Mouse (Mus musculus) stomach, postnatal 0 days (tissue): ENCODE data around the gene Fto. TPM values are rescaled to one million over a fixed set of nuclear protein-coding genes. Genes with fewer than 3 reads are reported as not detected.

Experiments used
- ATAC-seq: fragments of 200-750 bp; cut with Nextera tagmentation; 2 replicates; pipeline ENCODE4 v1.8.0; 2017; ENCODE audit not compliant: low FRiP score, low TSS enrichment
- DNase-seq: peaks from one replicate; pipeline ENCODE4 v3.0.0-alpha.2; 2016; ENCODE audit warnings: low spot score
- H3K27ac ChIP-seq: fragments of 300-500 bp; sonication (generic); replicated peaks from 2 replicates; pipeline ENCODE4 v1.5.1; 2014; ENCODE audit warnings: mild to moderate bottlenecking, control low read depth
- H3K27me3 ChIP-seq: fragments of 300-500 bp; sonication (generic); 2 replicates; pipeline ENCODE4 v1.6.1; 2014; ENCODE audit warnings: low read length; ENCODE audit not compliant: control insufficient read depth, insufficient read depth
- H3K36me3 ChIP-seq: fragments of 300-500 bp; sonication (generic); 2 replicates; pipeline ENCODE4 v1.6.1; 2014; ENCODE audit warnings: low read length, mixed read lengths; ENCODE audit not compliant: control insufficient read depth, insufficient read depth
- H3K4me1 ChIP-seq: fragments of 300-500 bp; sonication (generic); replicated peaks from 2 replicates; pipeline ENCODE4 v1.6.1; 2014; ENCODE audit warnings: antibody characterized with exemption; ENCODE audit not compliant: control insufficient read depth, insufficient read depth
- H3K4me2 ChIP-seq: fragments of 300-500 bp; sonication (generic); replicated peaks from 2 replicates; pipeline ENCODE4 v1.6.1; 2014; ENCODE audit warnings: low read depth, mild to moderate bottlenecking, control low read depth, moderate library complexity
- H3K4me3 ChIP-seq: fragments of 300-500 bp; sonication (generic); 2 replicates; pipeline ENCODE4 v1.5.1; 2014; ENCODE audit warnings: low read depth, low read length, control low read depth
- H3K9ac ChIP-seq: fragments of 300-500 bp; sonication (generic); 2 replicates; pipeline ENCODE4 v1.6.1; 2014; ENCODE audit warnings: mild to moderate bottlenecking, low read length, control low read depth, mixed read lengths
- H3K9me3 ChIP-seq: fragments of 300-500 bp; sonication (generic); 2 replicates; pipeline ENCODE4 v1.6.1; 2016; ENCODE audit warnings: low read length; ENCODE audit not compliant: control insufficient read depth
- CTCF ChIP-seq: IDR thresholded peaks from 2 replicates; pipeline ENCODE4 v1.5.1; 2016; ENCODE audit warnings: antibody characterized with exemption, low read depth, mild to moderate bottlenecking, moderate library complexity
- EP300 ChIP-seq: optimal IDR thresholded peaks from 2 replicates; pipeline ENCODE3; 2016; ENCODE audit warnings: antibody characterized with exemption
- WGBS: fragments of 180-500 bp; shearing (Covaris S2); extraction: QIAGEN DNeasy Blood & Tissue Kit; methylation state at CpG from one replicate; pipeline ENCODE4 v1.1.7; 2014; 5-methylcytosine and 5-hydroxymethylcytosine counted together
- polyA plus RNA-seq: library from polyadenylated mRNA; unstranded; fragments of >200 nt; fragmentation: Nextera tagmentation; extraction: Ambion mirVana; gene quantifications from 2 replicates; pipeline ENCODE4 v1.2.1, GENCODE M21; 2015

The Fto gene
- polyA plus RNA-seq, 1 experiment from 2014 or later, result 25.7 TPM

- no peaks in the 10 kb centered on the region for H3K4me1 ChIP-seq
- no peaks in the 10 kb centered on the region for H3K27me3 ChIP-seq
- ATAC-seq (no peak), DNase-seq (no peak)
- no peaks in the 10 kb centered on the region for H3K9me3 ChIP-seq
- H3K4me3 ChIP-seq, result no peak overlapping the region
- H3K27ac ChIP-seq, result no peak overlapping the region
- H3K4me2 ChIP-seq, result no peak overlapping the region
- no peak overlapping the region for H3K9ac ChIP-seq
- H3K36me3 ChIP-seq, result no peaks in the 10 kb centered on the region
- WGBS, result 53% methylated on average over 3 of the region's 3 CpGs
- TF ChIP-seq EP300 (no peak), CTCF (no peak)
Measured at GRCm38 (mm10) chr8:91653561-91653960, 340.2 kb downstream of the Fto start.

- WGBS, result 88% methylated on average over 9 of the region's 9 CpGs
- Histone ChIP-seq H3K27ac (no peak overlapping the region), H3K9me3 (no peaks in the 10 kb centered on the region), H3K4me2 (no peak overlapping the region), H3K9ac (no peak overlapping the region), H3K27me3 (no peaks in the 10 kb centered on the region), H3K4me1 (no peaks in the 10 kb centered on the region), H3K4me3 (no peak overlapping the region), H3K36me3 (no peaks in the 10 kb centered on the region)
- TF ChIP-seq CTCF (no peak), EP300 (no peak)
- no peak for ATAC-seq
- no peak for DNase-seq
Measured at GRCm38 (mm10) chr8:91657381-91657780, 344.1 kb downstream of the Fto start.

DNA sequence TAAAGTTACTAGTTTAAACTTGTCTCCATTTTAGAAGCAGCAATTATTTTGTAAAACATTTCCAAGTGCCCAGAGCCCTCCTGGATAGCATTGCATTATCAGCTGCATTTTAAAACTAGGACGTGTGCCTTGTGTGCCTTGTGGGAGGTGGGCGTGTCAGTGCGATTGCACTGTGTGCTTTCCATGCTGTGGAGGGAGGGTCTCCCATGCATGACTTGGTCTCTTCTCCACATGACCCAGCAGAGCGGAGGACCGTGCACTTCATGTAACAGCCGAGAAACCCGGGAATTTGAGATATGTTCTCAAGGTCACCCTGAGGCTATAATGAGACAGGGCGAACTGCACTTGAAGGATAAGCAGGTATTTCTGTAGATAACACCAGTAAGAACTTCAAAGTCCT is 347.6 kb downstream of the Fto start:
- Histone ChIP-seq H3K27ac (no peak overlapping the region), H3K9ac (no peak overlapping the region), H3K4me3 (no peak overlapping the region), H3K9me3 (no peaks in the 10 kb centered on the region), H3K4me2 (no peak overlapping the region), H3K36me3 (no peaks in the 10 kb centered on the region), H3K27me3 (no peaks in the 10 kb centered on the region), H3K4me1 (no peaks in the 10 kb centered on the region)
- 67% methylated on average over 8 of the region's 8 CpGs for WGBS
- DNase-seq (no peak), ATAC-seq (no peak)
- TF ChIP-seq CTCF (no peak), EP300 (no peak)

- DNase-seq (no peak), ATAC-seq (no peak)
- Histone ChIP-seq H3K27ac (no peak overlapping the region), H3K4me3 (no peak overlapping the region), H3K36me3 (peaks cover 3% of the 10 kb centered on the region; the same call in 1 of the 2 replicates), H3K4me1 (no peaks in the 10 kb centered on the region), H3K9ac (no peak overlapping the region), H3K27me3 (no peaks in the 10 kb centered on the region), H3K9me3 (no peaks in the 10 kb centered on the region), H3K4me2 (no peak overlapping the region)
- TF ChIP-seq CTCF (no peak), EP300 (no peak)
- WGBS, result 89% methylated on average over 16 of the region's 16 CpGs
Measured at GRCm38 (mm10) chr8:91669461-91670071, 356.2 kb downstream of the Fto start.

- TF ChIP-seq CTCF (no peak), EP300 (no peak)
- 88% methylated on average over 3 of the region's 3 CpGs for WGBS
- H3K9ac ChIP-seq, result no peak overlapping the region
- no peaks in the 10 kb centered on the region for H3K9me3 ChIP-seq
- DNase-seq, result no peak
- no peaks in the 10 kb centered on the region for H3K36me3 ChIP-seq
- no peak overlapping the region for H3K4me2 ChIP-seq
- no peak overlapping the region for H3K4me3 ChIP-seq
- H3K27ac ChIP-seq, result no peak overlapping the region
- no peak for ATAC-seq
- no peaks in the 10 kb centered on the region for H3K4me1 ChIP-seq
- no peaks in the 10 kb centered on the region for H3K27me3 ChIP-seq
Measured at GRCm38 (mm10) chr8:91676928-91677327, 363.6 kb downstream of the Fto start.

DNA sequence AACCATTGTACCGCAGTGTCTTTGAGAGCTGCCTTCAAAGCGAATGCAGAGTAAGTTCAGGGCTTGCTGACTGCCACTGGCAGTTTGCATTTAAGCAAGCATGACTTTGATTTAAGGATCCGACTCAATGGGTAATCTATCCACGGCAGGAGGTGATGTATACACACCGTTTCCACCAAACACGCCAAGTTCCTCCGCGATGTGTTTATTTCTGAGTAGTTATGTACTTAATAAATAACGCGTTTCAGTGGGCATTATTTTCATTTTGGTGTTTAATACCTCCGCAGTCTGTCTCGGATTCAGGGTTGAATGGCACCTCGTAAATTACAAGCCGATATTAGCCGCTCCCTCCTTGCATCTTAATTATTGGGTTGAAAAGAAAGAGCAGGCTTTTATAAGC is 366.1 kb downstream of the Fto start:
- Histone ChIP-seq H3K9ac (no peak overlapping the region), H3K4me2 (no peak overlapping the region), H3K27ac (no peak overlapping the region), H3K4me3 (no peak overlapping the region), H3K4me1 (no peaks in the 10 kb centered on the region), H3K9me3 (no peaks in the 10 kb centered on the region), H3K27me3 (no peaks in the 10 kb centered on the region), H3K36me3 (no peaks in the 10 kb centered on the region)
- no peak for TF ChIP-seq CTCF
- no peak for TF ChIP-seq EP300
- DNase-seq (no peak), ATAC-seq (no peak)
- WGBS, result 64% methylated on average over 15 of the region's 15 CpGs
